Mouse (Mus musculus) lung, adult 2 months (tissue): Measurements from ENCODE around the gene Lxn.

Experiments used
- CTCF ChIP-seq: fragments of 200-500 bp; IDR thresholded peaks from 2 replicates; pipeline ENCODE4 v1.5.1; 2011; ENCODE audit warnings: mild to moderate bottlenecking, low read length, control low read depth; ENCODE audit not compliant: insufficient read depth
- POLR2A ChIP-seq: fragments of 200-500 bp; IDR thresholded peaks from 2 replicates; pipeline ENCODE4 v1.6.1; 2011; ENCODE audit warnings: low read depth, mild to moderate bottlenecking, control low read depth, low read length, borderline replicate concordance; ENCODE audit errors: extremely low read depth

DNA sequence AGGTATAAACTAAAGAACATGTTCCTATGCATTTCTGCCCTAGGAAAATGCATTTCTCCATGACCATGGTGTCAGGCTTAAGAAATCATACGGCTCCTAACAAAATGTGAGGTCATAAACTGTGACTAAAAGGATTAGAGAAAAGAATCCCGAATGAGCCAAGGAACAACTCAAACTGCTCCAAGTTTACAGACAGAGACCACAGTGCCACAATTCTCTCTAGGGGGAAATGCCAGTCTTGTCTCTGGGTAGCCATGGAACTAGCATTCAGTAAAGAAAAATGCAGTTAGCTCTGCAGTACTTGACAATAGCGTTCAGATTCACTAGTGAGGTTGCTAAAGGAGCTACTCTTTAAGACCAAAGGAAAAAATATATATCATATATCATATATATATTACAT is 3.8 kb downstream of the Lxn start:
- no peak for TF ChIP-seq CTCF
- TF ChIP-seq POLR2A = no peak
